Mouse (Mus musculus): ENCODE results near the gene Slc1a3. TPM values are rescaled to one million over a fixed set of nuclear protein-coding genes. Genes with fewer than 3 reads are reported as not detected.

Gene Slc1a3
- polyA plus RNA-seq, 1 experiment from 2014 or later: 18.3 TPM

DNA sequence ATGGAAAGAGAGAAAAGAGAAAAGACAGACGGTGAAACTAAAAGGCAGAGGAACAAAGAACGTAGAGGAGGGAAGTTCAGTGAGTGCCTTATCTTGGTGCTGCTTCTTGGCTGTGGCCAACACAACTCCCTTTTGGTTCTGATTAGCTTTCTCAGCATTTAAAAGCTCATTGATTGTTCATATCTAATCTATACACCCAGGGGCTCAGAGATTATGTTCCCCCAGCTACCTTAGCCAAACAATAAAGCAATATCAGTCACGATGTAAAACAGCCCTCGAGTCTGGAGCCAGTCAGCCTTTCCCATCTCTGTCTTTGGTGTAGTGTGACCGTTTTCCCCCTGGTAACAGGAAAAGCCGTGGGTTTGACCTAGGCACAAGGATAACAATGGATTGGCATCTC is 48.7 kb downstream of the Slc1a3 start:
- Histone ChIP-seq H3K9ac (replicated peaks; ENCODE audit: low read depth, low read length) (no peak overlapping the region), H3K27me3 (ENCODE audit: control insufficient read depth, insufficient read depth, low read length) (no peaks in the 10 kb centered on the region), H3K4me3 (ENCODE audit: low read depth, low read length) (no peak overlapping the region), H3K4me2 (replicated peaks; ENCODE audit: low read depth, low read length) (no peak overlapping the region), H3K4me1 (ENCODE audit: control insufficient read depth, insufficient read depth, low read length) (peaks cover 9% of the 10 kb centered on the region; the same call in 1 of the 2 replicates), H3K27ac (ENCODE audit: low read length) (no peak overlapping the region), H3K9me3 (ENCODE audit: control insufficient read depth, low read depth, low read length) (no peaks in the 10 kb centered on the region), H3K36me3 (ENCODE audit: control insufficient read depth, insufficient read depth, low read length) (no peaks in the 10 kb centered on the region)
- no peak; the same call in 1 of the 2 replicates for ATAC-seq (ENCODE audit: insufficient number of reproducible peaks, insufficient read depth, low FRiP score, low read depth)
- WGBS: 50% methylated on average over 6 of the region's 6 CpGs

DNA sequence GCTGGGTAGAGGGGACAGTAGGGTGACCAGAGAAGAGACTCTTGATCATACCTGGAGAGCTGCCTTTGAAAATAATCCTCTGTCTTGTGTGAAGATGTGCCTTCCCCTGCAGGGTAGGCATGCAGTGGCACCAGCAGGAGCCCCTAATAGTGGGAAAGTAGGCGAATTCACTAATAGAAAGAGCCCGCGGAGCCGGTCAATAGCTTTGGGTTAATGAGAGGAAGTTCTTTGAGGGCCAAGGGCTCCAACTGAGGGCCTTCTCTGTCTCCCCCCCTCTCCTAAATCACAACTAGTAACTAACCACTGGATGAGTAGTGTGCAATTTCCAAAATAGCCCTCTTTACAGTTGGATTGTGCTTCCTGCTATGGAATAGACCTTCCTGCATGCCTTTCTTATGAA is 50.6 kb downstream of the Slc1a3 start:
- Histone ChIP-seq H3K9me3 (ENCODE audit: control insufficient read depth, low read depth, low read length) (no peaks in the 10 kb centered on the region), H3K4me1 (ENCODE audit: control insufficient read depth, insufficient read depth, low read length) (peaks cover 9% of the 10 kb centered on the region; the same call in 1 of the 2 replicates), H3K36me3 (ENCODE audit: control insufficient read depth, insufficient read depth, low read length) (no peaks in the 10 kb centered on the region), H3K4me3 (ENCODE audit: low read depth, low read length) (no peak overlapping the region), H3K27me3 (ENCODE audit: control insufficient read depth, insufficient read depth, low read length) (no peaks in the 10 kb centered on the region), H3K27ac (ENCODE audit: low read length) (no peak overlapping the region), H3K9ac (replicated peaks; ENCODE audit: low read depth, low read length) (no peak overlapping the region), H3K4me2 (replicated peaks; ENCODE audit: low read depth, low read length) (no peak overlapping the region)
- 68% methylated on average over 4 of the region's 4 CpGs for WGBS
- no peak for ATAC-seq (ENCODE audit: insufficient number of reproducible peaks, insufficient read depth, low FRiP score, low read depth)

DNA sequence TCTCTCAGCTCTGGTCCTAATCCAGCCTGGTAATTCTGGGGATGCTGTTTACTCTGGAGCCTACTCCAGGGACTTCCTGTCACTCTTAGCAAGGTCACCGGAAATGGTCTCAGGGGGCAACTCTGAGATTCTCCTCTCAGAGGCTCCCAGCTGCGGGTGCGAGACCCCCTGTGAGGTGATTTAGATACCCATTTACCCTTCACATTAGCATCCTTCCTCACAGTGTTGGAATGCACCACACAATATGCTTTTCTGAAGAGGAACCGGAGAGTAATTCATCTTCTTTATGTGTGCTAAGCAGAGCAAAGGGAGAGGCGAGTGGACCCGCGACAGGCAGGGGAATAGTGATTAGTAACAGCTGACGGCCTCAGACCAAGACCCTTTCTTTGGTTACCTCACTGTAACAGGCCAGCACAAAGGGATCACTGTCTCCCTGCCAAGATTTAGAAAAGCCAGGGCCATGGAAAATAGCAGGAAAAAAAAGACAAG is 51.0 kb downstream of the Slc1a3 start:
- Histone ChIP-seq H3K27me3 (ENCODE audit: control insufficient read depth, insufficient read depth, low read length) (no peaks in the 10 kb centered on the region), H3K36me3 (ENCODE audit: control insufficient read depth, insufficient read depth, low read length) (no peaks in the 10 kb centered on the region), H3K9me3 (ENCODE audit: control insufficient read depth, low read depth, low read length) (no peaks in the 10 kb centered on the region), H3K9ac (replicated peaks; ENCODE audit: low read depth, low read length) (no peak overlapping the region), H3K4me2 (replicated peaks; ENCODE audit: low read depth, low read length) (no peak overlapping the region), H3K27ac (ENCODE audit: low read length) (no peak overlapping the region), H3K4me1 (ENCODE audit: control insufficient read depth, insufficient read depth, low read length) (peaks cover 9% of the 10 kb centered on the region; the same call in 1 of the 2 replicates), H3K4me3 (ENCODE audit: low read depth, low read length) (no peak overlapping the region)
- ATAC-seq (ENCODE audit: insufficient number of reproducible peaks, insufficient read depth, low FRiP score, low read depth): peak; percentile 36; the same call in 1 of the 2 replicates
- WGBS: 18% methylated on average over 8 of the region's 8 CpGs

DNA sequence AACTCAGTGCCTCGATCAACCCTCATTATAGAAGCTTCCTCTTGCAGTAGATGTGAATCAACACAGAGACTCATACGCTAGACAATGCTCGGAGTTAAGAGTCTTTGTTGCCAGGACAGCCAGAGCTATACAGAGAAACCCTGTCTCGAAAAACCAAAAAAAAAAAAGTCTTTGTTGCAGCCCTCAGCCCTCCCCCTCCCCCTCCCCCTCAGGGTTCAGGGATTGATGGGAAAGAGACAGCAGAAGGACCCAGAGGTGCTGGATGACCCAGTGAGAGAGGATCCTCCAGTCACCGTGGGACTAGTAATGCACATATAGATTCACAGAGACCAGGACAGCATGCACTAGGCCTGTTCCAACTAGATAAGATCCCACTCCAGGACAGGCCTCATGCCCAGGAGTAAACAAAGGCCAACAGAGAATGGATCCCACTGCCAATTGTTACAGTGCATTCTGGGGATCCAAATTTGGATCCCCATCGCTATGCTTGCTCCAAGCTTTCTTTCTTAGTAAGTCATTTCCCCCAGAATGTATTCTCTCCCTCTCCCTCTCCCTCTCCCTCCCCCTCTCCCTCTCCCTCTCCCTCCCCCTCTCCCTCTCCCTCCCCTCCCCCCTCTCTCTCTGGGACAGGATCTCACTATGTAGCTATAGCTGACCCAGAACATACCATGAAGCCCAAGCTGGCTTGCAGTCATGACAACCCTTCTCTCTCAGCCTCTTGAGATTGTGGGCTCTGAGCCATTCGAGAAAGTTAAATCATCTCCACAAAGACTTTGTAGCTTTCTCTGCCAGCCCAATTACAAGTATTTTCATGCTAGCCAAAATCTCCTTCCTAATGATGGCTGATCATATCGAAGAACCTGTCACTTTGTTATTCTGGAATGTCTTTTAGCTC is 52.2 kb downstream of the Slc1a3 start:
- no peak overlapping the region for H3K4me3 ChIP-seq (ENCODE audit: low read depth, low read length)
- peaks cover 9% of the 10 kb centered on the region; the same call in 1 of the 2 replicates for H3K4me1 ChIP-seq (ENCODE audit: control insufficient read depth, insufficient read depth, low read length)
- H3K27me3 ChIP-seq (ENCODE audit: control insufficient read depth, insufficient read depth, low read length): no peaks in the 10 kb centered on the region
- H3K9me3 ChIP-seq (ENCODE audit: control insufficient read depth, low read depth, low read length): no peaks in the 10 kb centered on the region
- no peaks in the 10 kb centered on the region for H3K36me3 ChIP-seq (ENCODE audit: control insufficient read depth, insufficient read depth, low read length)
- WGBS: 82% methylated on average over 8 of the region's 8 CpGs
- no peak overlapping the region for H3K4me2 ChIP-seq (replicated peaks; ENCODE audit: low read depth, low read length)
- H3K27ac ChIP-seq (ENCODE audit: low read length): no peak overlapping the region
- ATAC-seq (ENCODE audit: insufficient number of reproducible peaks, insufficient read depth, low FRiP score, low read depth): no peak
- H3K9ac ChIP-seq (replicated peaks; ENCODE audit: low read depth, low read length): no peak overlapping the region

DNA sequence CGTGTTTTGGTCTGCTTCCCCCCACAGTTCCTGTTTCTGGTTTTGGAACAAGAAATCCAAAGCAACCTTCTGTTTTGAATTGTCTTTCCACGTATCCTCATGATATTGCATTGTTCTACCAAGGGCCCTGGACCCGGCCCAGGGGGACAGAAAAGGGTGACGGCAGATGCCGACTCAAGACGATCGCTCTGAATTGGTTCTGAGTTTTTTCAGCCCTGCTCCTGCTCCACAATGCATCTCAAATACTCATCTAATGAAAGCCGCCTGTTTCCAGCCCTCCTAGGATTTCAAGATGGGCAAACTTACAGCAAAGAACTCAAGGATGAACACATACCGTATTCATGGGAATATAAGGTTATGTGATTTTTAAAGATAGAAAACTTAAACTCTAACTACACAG is 55.3 kb downstream of the Slc1a3 start:
- Histone ChIP-seq H3K9me3 (ENCODE audit: control insufficient read depth, low read depth, low read length) (no peaks in the 10 kb centered on the region), H3K36me3 (ENCODE audit: control insufficient read depth, insufficient read depth, low read length) (no peaks in the 10 kb centered on the region), H3K9ac (replicated peaks; ENCODE audit: low read depth, low read length) (no peak overlapping the region), H3K4me1 (ENCODE audit: control insufficient read depth, insufficient read depth, low read length) (peaks cover 9% of the 10 kb centered on the region; the same call in 1 of the 2 replicates), H3K4me2 (replicated peaks; ENCODE audit: low read depth, low read length) (no peak overlapping the region), H3K27ac (ENCODE audit: low read length) (no peak overlapping the region), H3K4me3 (ENCODE audit: low read depth, low read length) (no peak overlapping the region), H3K27me3 (ENCODE audit: control insufficient read depth, insufficient read depth, low read length) (no peaks in the 10 kb centered on the region)
- 49% methylated on average over 9 of the region's 9 CpGs for WGBS
- no peak for ATAC-seq (ENCODE audit: insufficient number of reproducible peaks, insufficient read depth, low FRiP score, low read depth)

DNA sequence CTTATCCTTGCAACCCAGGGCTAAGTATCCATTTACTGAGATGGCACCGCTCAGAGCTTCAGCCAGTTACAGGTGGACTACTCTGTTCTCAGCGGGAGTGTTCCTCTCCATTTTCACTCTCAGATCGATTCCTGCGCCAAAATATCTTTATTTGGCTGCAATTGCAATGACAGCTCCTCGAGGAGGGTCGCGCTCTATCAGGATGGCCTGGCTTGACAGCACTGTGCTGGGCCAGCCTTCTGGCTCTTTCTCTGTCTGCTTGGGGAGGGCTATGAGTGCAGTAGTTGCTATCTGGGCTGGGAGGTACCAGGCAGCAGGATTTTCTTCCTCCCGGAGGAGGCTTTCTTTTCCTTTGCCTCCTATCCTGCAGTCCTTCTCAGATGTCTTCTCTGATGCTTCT is 57.9 kb downstream of the Slc1a3 start:
- no peaks in the 10 kb centered on the region; the same call in 1 of the 2 replicates for H3K4me1 ChIP-seq (ENCODE audit: control insufficient read depth, insufficient read depth, low read length)
- no peak overlapping the region for H3K4me2 ChIP-seq (replicated peaks; ENCODE audit: low read depth, low read length)
- no peaks in the 10 kb centered on the region for H3K27me3 ChIP-seq (ENCODE audit: control insufficient read depth, insufficient read depth, low read length)
- H3K9ac ChIP-seq (replicated peaks; ENCODE audit: low read depth, low read length): no peak overlapping the region
- no peak for ATAC-seq (ENCODE audit: insufficient number of reproducible peaks, insufficient read depth, low FRiP score, low read depth)
- no peak overlapping the region for H3K27ac ChIP-seq (ENCODE audit: low read length)
- no peak overlapping the region for H3K4me3 ChIP-seq (ENCODE audit: low read depth, low read length)
- no peaks in the 10 kb centered on the region for H3K9me3 ChIP-seq (ENCODE audit: control insufficient read depth, low read depth, low read length)
- H3K36me3 ChIP-seq (ENCODE audit: control insufficient read depth, insufficient read depth, low read length): no peaks in the 10 kb centered on the region
- 74% methylated on average over 8 of the region's 8 CpGs for WGBS

DNA sequence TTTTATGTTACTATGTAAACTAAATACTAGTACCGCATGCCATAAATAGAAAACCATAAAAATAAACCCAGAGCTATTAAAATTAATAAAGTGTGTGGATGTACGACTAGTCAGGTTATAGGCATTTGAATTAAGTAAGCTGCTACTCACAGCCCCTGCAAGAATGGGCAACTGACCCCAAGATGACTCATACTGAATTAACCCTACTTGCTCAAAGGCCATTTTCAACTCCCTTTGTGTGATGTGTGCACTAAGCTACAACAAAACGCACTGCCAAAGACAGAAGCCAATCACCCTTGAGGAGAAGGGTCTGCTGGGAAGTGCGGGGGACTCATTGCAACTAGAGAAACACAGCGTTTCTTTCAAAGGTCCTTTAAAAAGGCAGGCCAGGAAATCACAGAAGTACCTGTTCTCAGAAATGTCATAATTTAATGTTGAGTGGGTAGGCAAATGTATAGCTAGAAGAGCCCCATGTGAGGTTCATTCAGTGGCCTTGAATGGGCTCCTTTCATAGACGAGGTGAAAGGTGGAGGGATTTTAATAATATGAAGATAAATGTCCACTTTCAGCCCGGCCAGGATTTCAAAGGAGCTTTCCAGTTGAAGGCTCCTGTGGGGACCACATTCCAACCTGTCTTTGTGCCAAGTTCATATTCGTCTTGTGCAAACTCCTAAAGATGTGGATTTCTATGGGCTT is 66.4 kb downstream of the Slc1a3 start:
- no peaks in the 10 kb centered on the region for H3K27me3 ChIP-seq (ENCODE audit: control insufficient read depth, insufficient read depth, low read length)
- H3K27ac ChIP-seq (ENCODE audit: low read length): no peak overlapping the region
- H3K4me3 ChIP-seq (ENCODE audit: low read depth, low read length): no peak overlapping the region
- H3K9ac ChIP-seq (replicated peaks; ENCODE audit: low read depth, low read length): no peak overlapping the region
- no peak overlapping the region for H3K4me2 ChIP-seq (replicated peaks; ENCODE audit: low read depth, low read length)
- no peaks in the 10 kb centered on the region for H3K36me3 ChIP-seq (ENCODE audit: control insufficient read depth, insufficient read depth, low read length)
- no peaks in the 10 kb centered on the region for H3K4me1 ChIP-seq (ENCODE audit: control insufficient read depth, insufficient read depth, low read length)
- no peaks in the 10 kb centered on the region for H3K9me3 ChIP-seq (ENCODE audit: control insufficient read depth, low read depth, low read length)
- ATAC-seq (ENCODE audit: insufficient number of reproducible peaks, insufficient read depth, low FRiP score, low read depth): no peak
- WGBS: 51% methylated on average over 8 of the region's 8 CpGs

DNA sequence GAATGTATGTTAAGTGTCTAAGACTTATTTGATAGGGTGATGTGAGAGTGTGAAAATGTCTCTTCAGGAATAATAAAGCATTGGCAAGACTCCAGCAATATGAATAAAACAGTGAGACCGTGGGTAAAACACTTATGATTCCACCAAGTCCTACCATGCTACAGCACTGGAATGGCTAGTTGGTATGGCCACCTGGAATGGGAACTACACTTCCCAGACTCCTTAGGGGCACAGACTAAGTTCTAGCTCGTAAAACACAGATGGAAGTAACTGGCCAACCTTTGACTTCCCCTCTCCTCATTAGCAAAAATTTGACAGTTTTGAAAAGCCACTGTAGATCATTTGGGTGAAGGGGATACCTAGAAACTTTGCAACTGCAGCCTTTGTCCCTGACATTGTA is 70.7 kb downstream of the Slc1a3 start:
- H3K27ac ChIP-seq (ENCODE audit: low read length): no peak overlapping the region
- no peaks in the 10 kb centered on the region for H3K27me3 ChIP-seq (ENCODE audit: control insufficient read depth, insufficient read depth, low read length)
- H3K4me1 ChIP-seq (ENCODE audit: control insufficient read depth, insufficient read depth, low read length): no peaks in the 10 kb centered on the region
- H3K36me3 ChIP-seq (ENCODE audit: control insufficient read depth, insufficient read depth, low read length): no peaks in the 10 kb centered on the region
- no peak overlapping the region for H3K4me3 ChIP-seq (ENCODE audit: low read depth, low read length)
- WGBS: 66% methylated on average over 2 of the region's 2 CpGs
- H3K4me2 ChIP-seq (replicated peaks; ENCODE audit: low read depth, low read length): no peak overlapping the region
- no peak for ATAC-seq (ENCODE audit: insufficient number of reproducible peaks, insufficient read depth, low FRiP score, low read depth)
- H3K9me3 ChIP-seq (ENCODE audit: control insufficient read depth, low read depth, low read length): no peaks in the 10 kb centered on the region
- H3K9ac ChIP-seq (replicated peaks; ENCODE audit: low read depth, low read length): no peak overlapping the region
